Mouse (Mus musculus) lung, postnatal 4 days (tissue): ENCODE measurements at regions not wholly inside any gene's neighbourhood (a gene's known extent, or its start where the extent isn't known, plus 50 kb on each side); places are given as distances from the start of the nearest gene placed in this dataset.

ENCODE experiments used
- DNase-seq, 2 experiments: peaks; one replicate each; pipeline ENCODE4 v3.0.0; 2021

- DNase-seq, result no peak
These were observed 318.9 kb upstream of the A1bg start for GRCm38 (mm10) chr15:61241741-61242140.

- DNase-seq, result no peak
These were observed 317.5 kb upstream of the A1bg start for GRCm38 (mm10) chr15:61240344-61240743.

- DNase-seq, result no peak
These were observed 316.6 kb upstream of the A1bg start for GRCm38 (mm10) chr15:61239414-61239813.

- DNase-seq, result no peak
These were observed 316.2 kb upstream of the A1bg start for GRCm38 (mm10) chr15:61238996-61239395.

GRCm38 (mm10) chr15:61229579-61229978, 306.8 kb upstream of the A1bg start:
- peak in 1 of 2 experiments; percentile 18 for DNase-seq

- DNase-seq, result no peak
These were observed 300.1 kb upstream of the A1bg start for GRCm38 (mm10) chr15:61222923-61223322.

- no peak for DNase-seq
These were observed 287.3 kb upstream of the A1bg start for GRCm38 (mm10) chr15:61210161-61210560.

- no peak for DNase-seq
These were observed 267.2 kb upstream of the A1bg start for GRCm38 (mm10) chr15:61189981-61190380.

- no peak for DNase-seq
These were observed 266.7 kb upstream of the A1bg start for GRCm38 (mm10) chr15:61189481-61189880.

GRCm38 (mm10) chr15:61184597-61184963, 261.8 kb upstream of the A1bg start:
- no peak for DNase-seq

- no peak for DNase-seq
These were observed 261.2 kb upstream of the A1bg start for GRCm38 (mm10) chr15:61183751-61184596.

- DNase-seq, result no peak
These were observed 260.5 kb upstream of the A1bg start for GRCm38 (mm10) chr15:61183291-61183690.

- DNase-seq, result no peak
These were observed 246.1 kb upstream of the A1bg start for GRCm38 (mm10) chr15:61168842-61169416.

- DNase-seq, result no peak
These were observed 242.2 kb upstream of the A1bg start for GRCm38 (mm10) chr15:61165050-61165449.

GRCm38 (mm10) chr15:61161397-61161796, 238.6 kb upstream of the A1bg start:
- DNase-seq, result peak; percentile 31 to 40

- DNase-seq, result no peak
These were observed 237.9 kb upstream of the A1bg start for GRCm38 (mm10) chr15:61160666-61161065.

GRCm38 (mm10) chr15:61159552-61159951, 236.7 kb upstream of the A1bg start:
- no peak for DNase-seq

GRCm38 (mm10) chr15:61158041-61158545, 235.3 kb upstream of the A1bg start:
- DNase-seq, result peak; percentile 25 to 31

- DNase-seq, result peak; percentile 82 to 91
These were observed 234.7 kb upstream of the A1bg start for GRCm38 (mm10) chr15:61157543-61157942.

- DNase-seq, result no peak
These were observed 232.7 kb upstream of the A1bg start for GRCm38 (mm10) chr15:61155530-61155929.

GRCm38 (mm10) chr15:61154166-61154565, 231.4 kb upstream of the A1bg start:
- DNase-seq, result no peak

- no peak for DNase-seq
These were observed 220.0 kb upstream of the A1bg start for GRCm38 (mm10) chr15:61142851-61143250.

- DNase-seq, result no peak
These were observed 216.3 kb upstream of the A1bg start for GRCm38 (mm10) chr15:61139151-61139550.

- DNase-seq, result no peak
These were observed 214.0 kb upstream of the A1bg start for GRCm38 (mm10) chr15:61136781-61137180.
